Mouse (Mus musculus) midbrain, embryonic 11.5 days (tissue): ENCODE results near the gene Traf7. TPM values are rescaled to one million over a fixed set of nuclear protein-coding genes. Genes with fewer than 3 reads are reported as not detected.

Experiments
- ATAC-seq: fragments of 200-750 bp; cut with Nextera tagmentation; 2 replicates; pipeline ENCODE4 v1.8.0; 2017; ENCODE audit warnings: moderate TSS enrichment, moderate library complexity; ENCODE audit not compliant: low FRiP score
- DNase-seq: peaks from one replicate; pipeline ENCODE4 v3.0.0; 2015; ENCODE audit warnings: low spot score; ENCODE audit errors: missing footprints
- H3K27ac ChIP-seq: fragments of 300-500 bp; sonication (generic); 2 replicates; pipeline ENCODE4 v1.5.1; 2014; ENCODE audit warnings: low read depth, low read length
- H3K27me3 ChIP-seq: fragments of 300-500 bp; sonication (generic); 2 replicates; pipeline ENCODE4 v1.6.1; 2014; ENCODE audit warnings: mild to moderate bottlenecking, low read length, moderate library complexity, mixed read lengths; ENCODE audit not compliant: control insufficient read depth, insufficient read depth
- H3K36me3 ChIP-seq: fragments of 300-500 bp; sonication (generic); 2 replicates; pipeline ENCODE4 v1.6.1; 2014; ENCODE audit warnings: mild to moderate bottlenecking, low read length, moderate library complexity, mixed read lengths; ENCODE audit not compliant: control insufficient read depth, insufficient read depth
- H3K4me1 ChIP-seq: fragments of 300-500 bp; sonication (generic); 2 replicates; pipeline ENCODE4 v1.6.1; 2014; ENCODE audit warnings: low read length; ENCODE audit not compliant: control insufficient read depth, insufficient read depth
- H3K4me2 ChIP-seq: fragments of 300-500 bp; sonication (generic); 2 replicates; pipeline ENCODE4 v1.6.1; 2014; ENCODE audit warnings: mild to moderate bottlenecking, moderate library complexity
- H3K4me3 ChIP-seq: fragments of 300-500 bp; sonication (generic); 2 replicates; pipeline ENCODE4 v1.5.1; 2014; ENCODE audit warnings: low read depth, low read length
- H3K9ac ChIP-seq: fragments of 300-500 bp; sonication (generic); 2 replicates; pipeline ENCODE4 v1.6.1; 2014; ENCODE audit warnings: low read length
- H3K9me3 ChIP-seq: fragments of 300-500 bp; sonication (generic); 2 replicates; pipeline ENCODE4 v1.6.1; 2016; ENCODE audit warnings: low read length; ENCODE audit not compliant: control insufficient read depth
- WGBS: fragments of 180-500 bp; shearing (Covaris S2); extraction: QIAGEN DNeasy Blood & Tissue Kit; methylation state at CpG from one replicate; pipeline ENCODE4 v1.1.7; 2014; 5-methylcytosine and 5-hydroxymethylcytosine counted together
- polyA plus RNA-seq: library from polyadenylated mRNA; unstranded; fragments of >200 nt; fragmentation: Nextera tagmentation; extraction: Ambion mirVana; gene quantifications from 2 replicates; pipeline ENCODE4 v1.2.1, GENCODE M21; 2014

Gene Traf7
- polyA plus RNA-seq, 1 experiment from 2014 or later, result 80.8 TPM

GRCm38 (mm10) chr17:24527315-24527714 is 423 bp downstream of the Traf7 start:
- Histone ChIP-seq H3K9me3 (no peaks in the 10 kb centered on the region), H3K4me2 (peak overlapping the region; percentile 50), H3K4me1 (peaks cover 28% of the 10 kb centered on the region), H3K4me3 (peak overlapping the region; percentile 78), H3K27ac (no peak overlapping the region), H3K27me3 (no peaks in the 10 kb centered on the region), H3K36me3 (no peaks in the 10 kb centered on the region), H3K9ac (peak overlapping the region; percentile 86)
- DNase-seq (no peak), ATAC-seq (no peak; the same call in 1 of the 2 replicates)
- WGBS, result under 1% methylated on average over 17 of the region's 19 CpGs

- WGBS, result 86% methylated on average over 2 of the region's 2 CpGs
- Histone ChIP-seq H3K9ac (no peak overlapping the region), H3K9me3 (no peaks in the 10 kb centered on the region), H3K4me2 (no peak overlapping the region), H3K36me3 (no peaks in the 10 kb centered on the region), H3K4me1 (peaks cover 17% of the 10 kb centered on the region), H3K27ac (no peak overlapping the region), H3K4me3 (no peak overlapping the region), H3K27me3 (no peaks in the 10 kb centered on the region)
- DNase-seq (no peak), ATAC-seq (no peak)
Observed at GRCm38 (mm10) chr17:24524734-24525133, 3.0 kb downstream of the Traf7 start.

DNA sequence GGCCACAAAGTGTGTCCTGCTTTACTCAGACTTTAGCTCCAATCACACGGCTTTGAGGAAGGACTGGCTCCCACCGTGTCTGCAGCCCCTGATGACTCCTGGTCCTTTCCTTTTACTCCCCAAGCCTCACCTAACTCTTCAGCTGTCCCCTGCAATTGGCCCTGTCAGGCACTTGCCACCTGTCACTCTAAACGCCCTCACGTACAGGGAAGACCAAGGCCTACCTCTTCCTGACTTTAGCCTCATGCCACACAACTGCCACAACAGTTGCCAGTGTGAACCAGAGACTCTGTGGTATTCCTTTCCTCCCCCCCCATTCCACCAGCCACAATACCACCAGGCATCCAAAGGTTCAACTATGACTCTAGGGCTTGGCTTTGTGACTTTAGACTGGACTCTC is 7.3 kb downstream of the Traf7 start:
- H3K27me3 ChIP-seq, result no peaks in the 10 kb centered on the region
- no peaks in the 10 kb centered on the region for H3K9me3 ChIP-seq
- DNase-seq (no peak), ATAC-seq (no peak)
- H3K27ac ChIP-seq, result no peak overlapping the region
- no peak overlapping the region for H3K4me3 ChIP-seq
- peaks cover 17% of the 10 kb centered on the region for H3K36me3 ChIP-seq
- H3K4me1 ChIP-seq, result no peaks in the 10 kb centered on the region
- no peak overlapping the region for H3K9ac ChIP-seq
- WGBS, result 89% methylated on average over 4 of the region's 4 CpGs
- H3K4me2 ChIP-seq, result no peak overlapping the region

- H3K36me3 ChIP-seq, result peaks cover 30% of the 10 kb centered on the region
- no peak overlapping the region for H3K4me3 ChIP-seq
- H3K9ac ChIP-seq, result 0 out of 2 replicates have a peak overlapping the region, but pooled peaks have one; percentile 4
- H3K9me3 ChIP-seq, result no peaks in the 10 kb centered on the region
- no peaks in the 10 kb centered on the region for H3K27me3 ChIP-seq
- ATAC-seq (no peak), DNase-seq (no peak)
- no peaks in the 10 kb centered on the region for H3K4me1 ChIP-seq
- H3K4me2 ChIP-seq, result no peak overlapping the region
- no peak overlapping the region for H3K27ac ChIP-seq
- WGBS, result 88% methylated on average over 24 of the region's 24 CpGs
Observed at GRCm38 (mm10) chr17:24514270-24515257, 13.2 kb downstream of the Traf7 start.

DNA sequence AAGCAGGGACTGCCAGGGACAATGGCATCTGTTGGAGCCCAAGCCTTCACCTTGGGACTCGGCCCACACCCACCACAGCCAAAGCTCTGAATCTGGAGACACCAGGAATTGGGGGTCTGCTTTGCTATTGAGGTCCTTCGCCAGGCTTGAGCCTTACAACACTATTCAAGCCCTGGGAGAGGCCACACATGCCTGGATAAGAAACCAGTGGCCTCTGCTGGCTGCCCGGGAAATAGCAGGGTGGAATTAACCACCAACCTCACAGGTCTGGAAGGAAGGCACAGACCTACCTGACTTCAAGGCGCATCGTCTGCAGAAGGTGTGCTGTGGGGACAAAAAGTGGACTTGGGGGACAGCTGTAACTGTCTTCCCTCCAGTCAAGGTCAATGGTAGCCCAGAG is 14.1 kb downstream of the Traf7 start:
- Histone ChIP-seq H3K9me3 (no peaks in the 10 kb centered on the region), H3K36me3 (peaks cover 30% of the 10 kb centered on the region), H3K9ac (no peak overlapping the region), H3K4me2 (no peak overlapping the region), H3K27ac (no peak overlapping the region), H3K4me3 (no peak overlapping the region), H3K4me1 (no peaks in the 10 kb centered on the region), H3K27me3 (no peaks in the 10 kb centered on the region)
- DNase-seq (peak; percentile 92), ATAC-seq (peak; percentile 58)
- 59% methylated on average over 5 of the region's 5 CpGs for WGBS

- H3K36me3 ChIP-seq, result peaks cover 16% of the 10 kb centered on the region
- H3K27me3 ChIP-seq, result no peaks in the 10 kb centered on the region
- ATAC-seq, result no peak
- H3K27ac ChIP-seq, result no peak overlapping the region
- H3K4me3 ChIP-seq, result no peak overlapping the region
- no peak for DNase-seq
- H3K9me3 ChIP-seq, result no peaks in the 10 kb centered on the region
- 85% methylated on average over 12 of the region's 12 CpGs for WGBS
- no peak overlapping the region for H3K9ac ChIP-seq
- no peaks in the 10 kb centered on the region for H3K4me1 ChIP-seq
- no peak overlapping the region for H3K4me2 ChIP-seq
Observed at GRCm38 (mm10) chr17:24507806-24508460, 19.8 kb downstream of the Traf7 start.

- WGBS, result 53% methylated on average over 19 of the region's 19 CpGs
- Histone ChIP-seq H3K9ac (no peak overlapping the region), H3K36me3 (peaks cover 16% of the 10 kb centered on the region), H3K4me1 (no peaks in the 10 kb centered on the region), H3K4me2 (no peak overlapping the region), H3K4me3 (no peak overlapping the region), H3K27ac (no peak overlapping the region), H3K9me3 (no peaks in the 10 kb centered on the region), H3K27me3 (no peaks in the 10 kb centered on the region)
- DNase-seq (no peak), ATAC-seq (0 out of 2 replicates have a peak, but pooled peaks have one; percentile 10)
Observed at GRCm38 (mm10) chr17:24507129-24507664, 20.5 kb downstream of the Traf7 start.

DNA sequence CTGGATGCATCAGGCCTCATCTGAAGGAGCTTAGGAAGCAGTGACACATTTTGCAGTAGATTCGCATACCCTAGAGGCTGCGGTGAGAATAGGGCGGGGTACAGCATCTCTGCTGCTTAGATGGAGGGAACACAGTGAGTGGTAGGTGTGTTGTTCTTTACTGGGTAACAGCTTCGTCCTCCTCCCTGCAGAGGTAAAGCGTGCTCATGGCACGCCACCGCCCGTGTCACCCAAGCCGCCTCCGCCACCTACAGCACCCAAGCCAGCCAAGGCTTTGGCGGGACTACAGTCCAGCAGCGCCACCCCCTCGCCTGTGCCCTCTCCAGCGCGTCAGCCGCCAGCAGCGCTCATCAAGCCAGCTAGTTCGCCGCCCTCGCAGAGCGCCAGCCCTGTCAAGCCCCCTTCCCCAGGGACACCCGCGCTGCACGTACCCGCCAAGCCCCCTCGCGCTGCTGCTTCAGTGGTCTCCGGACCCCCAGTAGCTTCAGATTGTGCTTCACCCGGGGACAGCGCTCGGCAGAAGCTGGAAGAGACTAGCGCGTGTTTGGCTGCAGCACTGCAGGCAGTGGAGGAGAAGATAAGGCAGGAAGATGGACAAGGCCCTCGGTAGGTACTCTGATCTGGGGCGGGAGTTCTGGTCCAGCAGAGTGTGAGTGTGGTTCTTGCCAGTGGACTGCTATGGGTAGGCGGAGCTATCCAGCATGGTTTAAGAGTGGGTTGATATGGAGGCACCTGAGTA is 21.2 kb downstream of the Traf7 start:
- Histone ChIP-seq H3K9ac (no peak overlapping the region), H3K27ac (no peak overlapping the region), H3K27me3 (no peaks in the 10 kb centered on the region), H3K9me3 (no peaks in the 10 kb centered on the region), H3K4me1 (no peaks in the 10 kb centered on the region), H3K4me2 (no peak overlapping the region), H3K4me3 (no peak overlapping the region), H3K36me3 (peaks cover 15% of the 10 kb centered on the region)
- ATAC-seq, result 0 out of 2 replicates have a peak, but pooled peaks have one; percentile 23
- DNase-seq, result no peak
- WGBS, result 24% methylated on average over 36 of the region's 36 CpGs
